Mouse (Mus musculus) CH12.LX (cell line): ENCODE measurements around the gene Rfx4. TPM values are rescaled to one million over a fixed set of nuclear protein-coding genes. Genes with fewer than 3 reads are reported as not detected.

Source experiments
- DNase-seq: peaks from one replicate; pipeline ENCODE4 v3.0.0-alpha.2; 2013; ENCODE audit errors: extremely low read depth
- H3K27ac ChIP-seq: 2 replicates; pipeline ENCODE4 v1.5.1; 2012; ENCODE audit warnings: low read depth, mild to moderate bottlenecking, control low read depth, moderate library complexity; ENCODE audit not compliant: insufficient read depth
- H3K27me3 ChIP-seq: replicated peaks from 2 replicates; pipeline ENCODE3; 2012; ENCODE audit warnings: inconsistent platforms
- H3K36me3 ChIP-seq, 2 experiments: replicated peaks in 1 of 2; 2 replicates each; pipeline versions ENCODE3 to v1.6.1; 2012; ENCODE audit warnings: inconsistent platforms in 1 of 2, low read length in 1 of 2, mild to moderate bottlenecking in 1 of 2, mixed read lengths in 1 of 2, moderate library complexity in 1 of 2; ENCODE audit not compliant: control insufficient read depth in 1 of 2, insufficient read depth in 1 of 2
- H3K4me1 ChIP-seq, 2 experiments: 2 replicates each; pipeline ENCODE4 v1.6.1; 2012; ENCODE audit warnings: inconsistent platforms in 1 of 2, moderate library complexity in 1 of 2; ENCODE audit not compliant: insufficient read depth in 2 of 2, control insufficient read depth in 1 of 2
- H3K4me2 ChIP-seq: 2 replicates; pipeline ENCODE4 v1.6.1; 2012; ENCODE audit warnings: low read depth, mild to moderate bottlenecking, control low read depth; ENCODE audit not compliant: poor library complexity, insufficient read depth, severe bottlenecking
- H3K4me3 ChIP-seq, 3 experiments: fragments of 150-350 bp in 1 of 3; sonication (generic) in 1 of 3; replicated peaks in 1 of 3; 2 replicates each; pipeline versions ENCODE3 to v1.5.1; 2011 to 2012; ENCODE audit warnings: low read depth in 2 of 3, low read length in 2 of 3, mild to moderate bottlenecking in 2 of 3, moderate library complexity in 2 of 3, control low read depth in 1 of 3, improper control_type of control experiment in 1 of 3, inconsistent platforms in 1 of 3, mixed read lengths in 1 of 3; ENCODE audit not compliant: poor library complexity in 1 of 3
- H3K79me2 ChIP-seq: replicated peaks from 2 replicates; pipeline ENCODE4 v1.6.1; 2012; ENCODE audit warnings: mild to moderate bottlenecking, moderate library complexity; ENCODE audit not compliant: control insufficient read depth, poor library complexity, insufficient read depth, severe bottlenecking; ENCODE audit errors: extremely low read depth
- H3K9ac ChIP-seq: 2 replicates; pipeline ENCODE4 v1.6.1; 2012; ENCODE audit warnings: low read depth, mild to moderate bottlenecking, control low read depth, moderate library complexity; ENCODE audit not compliant: insufficient read depth
- H3K9me3 ChIP-seq: replicated peaks from 2 replicates; pipeline ENCODE3; 2012; ENCODE audit warnings: low read length, inconsistent platforms, mixed read lengths
- CHD1 ChIP-seq: IDR thresholded peaks from 2 replicates; pipeline ENCODE4 v1.6.1; 2012; ENCODE audit warnings: low read depth, low read length, improper control_type of control experiment, inconsistent platforms
- CHD2 ChIP-seq: IDR thresholded peaks from 2 replicates; pipeline ENCODE4 v1.6.1; 2011; ENCODE audit warnings: low read length, improper control_type of control experiment
- CTCF ChIP-seq, 2 experiments: IDR thresholded peaks in 1 of 2; conservative IDR thresholded peaks in 1 of 2; 2 replicates each; pipeline ENCODE4 v1.5.1; 2011 to 2012; ENCODE audit warnings: low read depth in 2 of 2, low read length in 2 of 2, improper control_type of control experiment in 1 of 2, inconsistent platforms in 1 of 2, mild to moderate bottlenecking in 1 of 2, moderate library complexity in 1 of 2
- GABPA ChIP-seq: IDR thresholded peaks from 2 replicates; pipeline ENCODE4 v1.6.1; 2012; ENCODE audit warnings: low read depth, low read length, improper control_type of control experiment, inconsistent platforms; ENCODE audit not compliant: insufficient replicate concordance
- HCFC1 ChIP-seq: IDR thresholded peaks from 2 replicates; pipeline ENCODE4 v1.6.1; 2012; ENCODE audit warnings: low read depth, mild to moderate bottlenecking, inconsistent platforms, low read length, improper control_type of control experiment
- IRF4 ChIP-seq: IDR thresholded peaks from 2 replicates; pipeline ENCODE4 v1.6.1; 2014; ENCODE audit warnings: low read depth, mild to moderate bottlenecking, inconsistent platforms, low read length, improper control_type of control experiment
- JUN ChIP-seq: IDR thresholded peaks from 2 replicates; pipeline ENCODE4 v1.6.1; 2011; ENCODE audit warnings: low read depth, mild to moderate bottlenecking, low read length, improper control_type of control experiment, moderate library complexity; ENCODE audit not compliant: insufficient read depth
- JUND ChIP-seq: conservative IDR thresholded peaks from 2 replicates; pipeline ENCODE4 v1.6.1; 2011; ENCODE audit warnings: low read depth, low read length, improper control_type of control experiment
- MAX ChIP-seq: IDR thresholded peaks from 2 replicates; pipeline ENCODE4 v1.6.1; 2011; ENCODE audit warnings: low read length, improper control_type of control experiment
- MXI1 ChIP-seq: IDR thresholded peaks from 2 replicates; pipeline ENCODE4 v1.6.1; 2011; ENCODE audit warnings: mild to moderate bottlenecking, low read depth, low read length, improper control_type of control experiment
- MYC ChIP-seq: IDR thresholded peaks from 2 replicates; pipeline ENCODE4 v1.6.1; 2011; ENCODE audit warnings: low read depth, mild to moderate bottlenecking, improper control_type of control experiment, low read length
- NELFE ChIP-seq: IDR thresholded peaks from 2 replicates; pipeline ENCODE4 v1.6.1; 2011; ENCODE audit warnings: low read depth, low read length, improper control_type of control experiment
- NRF1 ChIP-seq: IDR thresholded peaks from 2 replicates; pipeline ENCODE4 v1.6.1; 2014; ENCODE audit warnings: low read depth, mild to moderate bottlenecking, inconsistent platforms, low read length, improper control_type of control experiment, moderate library complexity
- POLR2A ChIP-seq: IDR thresholded peaks from 2 replicates; pipeline ENCODE4 v1.6.1; 2011; ENCODE audit warnings: low read depth, mild to moderate bottlenecking, improper control_type of control experiment, low read length
- POLR2AphosphoS2 ChIP-seq: IDR thresholded peaks from 2 replicates; pipeline ENCODE4 v1.6.1; 2011; ENCODE audit warnings: low read depth, low read length, improper control_type of control experiment
- RAD21 ChIP-seq: IDR thresholded peaks from 2 replicates; pipeline ENCODE4 v1.6.1; 2011; ENCODE audit warnings: low read depth, mild to moderate bottlenecking, low read length, improper control_type of control experiment, moderate library complexity
- TBP ChIP-seq: conservative IDR thresholded peaks from 2 replicates; pipeline ENCODE4 v1.6.1; 2011; ENCODE audit warnings: low read depth, low read length, improper control_type of control experiment
- TCF12 ChIP-seq: IDR thresholded peaks from 2 replicates; pipeline ENCODE4 v1.6.1; 2014; ENCODE audit warnings: low read depth, mild to moderate bottlenecking, inconsistent platforms, low read length, improper control_type of control experiment
- USF1 ChIP-seq: IDR thresholded peaks from 2 replicates; pipeline ENCODE4 v1.6.1; 2014; ENCODE audit warnings: low read depth, mild to moderate bottlenecking, inconsistent platforms, low read length, improper control_type of control experiment
- USF2 ChIP-seq: conservative IDR thresholded peaks from 2 replicates; pipeline ENCODE4 v1.6.1; 2011; ENCODE audit warnings: low read depth, low read length, improper control_type of control experiment
- ZKSCAN1 ChIP-seq: IDR thresholded peaks from 2 replicates; pipeline ENCODE4 v1.6.1; 2012; ENCODE audit warnings: low read depth, inconsistent platforms, low read length, improper control_type of control experiment, borderline replicate concordance
- ZMIZ1 ChIP-seq: IDR thresholded peaks from 2 replicates; pipeline ENCODE4 v1.6.1; 2012; ENCODE audit warnings: low read depth, mild to moderate bottlenecking, inconsistent platforms, low read length, improper control_type of control experiment
- dilution Hi-C: fragments of 300-500 bp; cut with MboI; formaldehyde crosslinking; loops from 2 replicates; pipeline ENCODE4 v1.14.3; 2020; ENCODE audit warnings: low sequenced_read_pairs; ENCODE audit not compliant: extremely low pct_unique_long_range_greater_than_20kb, extremely low pct_ligation_motif_present
- in situ Hi-C: fragments of 300-500 bp; cut with MboI; formaldehyde crosslinking; loops from 3 replicates; pipeline ENCODE4 v1.14.3; 2019; ENCODE audit warnings: low sequenced_read_pairs, low pct_ligation_motif_present, low pct_unique_long_range_greater_than_20kb, mixed read lengths
- polyA plus RNA-seq: library from polyadenylated mRNA; unstranded; fragments of >175 nt; gene quantifications from 2 replicates; pipeline ENCODE4 v1.2.1, GENCODE M21; 2012; ENCODE audit warnings: low read depth; ENCODE audit not compliant: insufficient read length
- total RNA-seq, 2 experiments: library from RNA; depleted of rRNA; stranded (reverse); fragments of 300-350 nt in 1 of 2; fragments of >200 nt in 1 of 2; gene quantifications; 2 replicates each; pipeline ENCODE4 v1.2.3; 2012 to 2014

Rfx4 gene
- total and polyA plus RNA-seq, 3 experiments = 0.04 TPM; not detected in 2

DNA sequence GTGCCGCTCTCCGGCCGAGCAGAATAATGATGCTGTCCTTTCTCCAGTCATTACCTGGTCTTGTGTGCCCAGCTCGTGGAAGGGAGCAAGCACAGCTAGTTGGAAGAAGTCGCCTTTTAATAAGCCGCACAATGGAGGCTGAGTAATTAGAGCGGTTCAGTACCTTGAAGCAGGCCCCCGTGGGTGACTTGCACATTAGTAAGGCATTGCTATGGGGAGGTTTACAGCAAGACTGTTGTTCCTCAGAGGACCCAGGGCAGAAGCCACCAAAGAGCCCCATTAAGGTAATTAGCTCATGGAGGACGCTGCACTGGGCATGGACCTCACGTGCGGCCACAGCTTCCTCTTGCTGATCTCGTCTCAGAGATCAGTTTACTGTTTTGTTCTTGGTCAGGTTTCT lies 33.2 kb upstream of the Rfx4 start:
- Histone ChIP-seq H3K27ac (no peak overlapping the region), H3K36me3 (peaks cover 31 to 93% of the 10 kb centered on the region in 2 experiments), H3K79me2 (no peaks in the 10 kb centered on the region), H3K27me3 (no peaks in the 10 kb centered on the region), H3K9ac (no peak overlapping the region), H3K9me3 (no peaks in the 10 kb centered on the region), H3K4me3 (no peak overlapping the region), H3K4me1 (no peaks in the 10 kb centered on the region), H3K4me2 (no peak overlapping the region)
- TF ChIP-seq MXI1 = no peak
- no peak for TF ChIP-seq NELFE
- no peak for TF ChIP-seq CTCF (conservative IDR thresholded peaks at IDR 0.05 in 1 of 2, IDR thresholded peaks at IDR 0.05 in 1 of 2; ENCODE audit: low read depth in 2 of 2, low read length in 2 of 2)
- TF ChIP-seq USF1 = no peak
- no peak for TF ChIP-seq CHD1
- TF ChIP-seq HCFC1 = no peak
- TF ChIP-seq TBP = no peak
- TF ChIP-seq JUND = no peak
- no peak for TF ChIP-seq MAX
- TF ChIP-seq CHD2 = no peak
- TF ChIP-seq MYC = no peak
- TF ChIP-seq TCF12 = no peak
- no peak for TF ChIP-seq IRF4
- no peak for TF ChIP-seq ZMIZ1
- no peak for TF ChIP-seq NRF1
- no peak for TF ChIP-seq USF2
- TF ChIP-seq POLR2A = no peak
- TF ChIP-seq GABPA = no peak
- dilution Hi-C loops (no loop called here), in situ Hi-C loops (no loop called here)
- DNase-seq = no peak

DNA sequence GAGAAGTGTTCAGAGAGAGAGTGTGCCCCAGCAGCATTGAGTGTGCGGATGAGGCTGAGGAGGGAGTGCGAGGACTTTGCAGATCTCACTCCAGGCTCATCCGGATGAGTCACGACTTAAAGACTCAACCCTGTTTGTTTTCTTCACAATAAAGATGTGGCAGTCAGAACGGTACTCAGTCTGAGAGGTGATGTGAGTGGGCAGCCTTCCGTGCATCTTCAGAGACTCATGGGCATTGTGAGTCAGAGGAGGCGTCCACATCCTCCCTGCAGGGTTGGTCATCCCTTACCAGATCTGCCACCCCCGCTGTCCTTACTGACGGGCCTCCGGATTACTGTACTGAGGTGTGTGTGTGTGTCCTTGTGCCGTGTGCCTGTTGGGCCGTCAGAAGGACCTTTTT lies 28.9 kb upstream of the Rfx4 start:
- H3K27ac ChIP-seq = no peak overlapping the region
- peaks cover 19 to 60% of the 10 kb centered on the region in 2 experiments for H3K36me3 ChIP-seq
- no peaks in the 10 kb centered on the region for H3K9me3 ChIP-seq
- H3K4me3 ChIP-seq = no peak overlapping the region
- DNase-seq = no peak
- no peaks in the 10 kb centered on the region for H3K4me1 ChIP-seq
- H3K27me3 ChIP-seq = no peaks in the 10 kb centered on the region
- in situ Hi-C loops = no loop called here
- no peak for TF ChIP-seq TBP
- no peak for TF ChIP-seq POLR2AphosphoS2
- TF ChIP-seq USF1 = no peak
- TF ChIP-seq CHD1 = no peak
- no peak for TF ChIP-seq JUN
- TF ChIP-seq JUND = no peak
- no peak for TF ChIP-seq RAD21
- no peak for TF ChIP-seq NELFE
- no peak for TF ChIP-seq ZKSCAN1
- TF ChIP-seq IRF4 = no peak
- no peak for TF ChIP-seq MXI1
- TF ChIP-seq, all 38 proteins: peak for 0
- H3K4me2 ChIP-seq = no peak overlapping the region
- no peak overlapping the region for H3K9ac ChIP-seq
- no peaks in the 10 kb centered on the region for H3K79me2 ChIP-seq
- dilution Hi-C loops = no loop called here
